Comparison of ENCODE assay signal across 11 mouse cellular contexts in the genomic region with DNA sequence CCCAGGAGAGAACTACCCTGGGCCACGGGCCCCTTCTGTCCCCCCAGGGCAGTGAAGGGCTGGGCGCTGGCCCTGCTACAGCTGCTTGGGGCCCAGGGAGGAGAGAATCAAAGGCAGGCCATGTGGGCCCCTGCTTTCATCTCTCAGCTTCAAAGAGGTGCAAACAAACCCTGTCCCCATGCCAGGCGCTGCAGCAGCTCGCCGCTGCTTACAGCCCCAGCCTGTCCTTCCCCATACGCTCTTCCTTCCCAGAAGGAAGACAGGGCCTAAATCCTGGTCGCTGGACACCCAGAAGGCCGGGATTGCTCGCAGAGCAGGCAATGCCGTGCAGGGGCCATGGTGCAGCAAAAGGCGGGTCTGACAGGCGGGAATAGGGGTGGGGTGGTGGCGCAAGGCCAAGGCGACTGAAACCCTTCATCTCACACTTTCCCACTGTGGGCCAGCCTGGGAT. TPM values are rescaled to one million over a fixed set of nuclear protein-coding genes. Genes with fewer than 3 reads are reported as not detected.
DNase-seq lines count a peak whose midpoint lies in the region; ATAC-seq and TF ChIP-seq lines count a peak whose summit lies in the region.
"Had no signal": no experiment of that assay in that cellular context is flagged by ENCODE, and none has a peak within 500 bp of the region (broad histone marks: within the 10 kb centered on the region; RNA-seq: fewer than 3 reads in every experiment).

No protein-coding gene starts in this region.

- peak overlapping the region; percentile 50; the same call in 1 of the 2 replicates for H3K9ac ChIP-seq in kidney, embryonic 16.5 days (replicated peaks; ENCODE audit: low read length)
- H3K9ac ChIP-seq in intestine, postnatal 0 days (ENCODE audit: low read depth, low read length): no peak overlapping the region

- WGBS in kidney, embryonic 16.5 days: 34% methylated on average over 14 of the region's 14 CpGs
- WGBS in embryonic facial prominence, embryonic 10.5 days: 30% methylated on average over 14 of the region's 14 CpGs
- 20% methylated on average over 14 of the region's 14 CpGs for WGBS in intestine, postnatal 0 days

- H3K4me3 ChIP-seq in kidney, embryonic 16.5 days (ENCODE audit: low read length): no peak overlapping the region
- no peak overlapping the region for H3K4me3 ChIP-seq in embryonic facial prominence, embryonic 10.5 days
- no peak overlapping the region for H3K4me3 ChIP-seq in intestine, postnatal 0 days (ENCODE audit: low read depth, low read length)

- TF ChIP-seq CTCF in intestine, postnatal 0 days (IDR thresholded peaks at IDR 0.05; ENCODE audit: low read depth): no peak

- no peaks in the 10 kb centered on the region for H3K27me3 ChIP-seq in kidney, embryonic 16.5 days (ENCODE audit: insufficient read depth, low read length)
- H3K27me3 ChIP-seq in embryonic facial prominence, embryonic 10.5 days (replicated peaks; ENCODE audit: low read depth, poor library complexity, severe bottlenecking): peaks cover 57% of the 10 kb centered on the region
- no peaks in the 10 kb centered on the region for H3K27me3 ChIP-seq in intestine, postnatal 0 days (replicated peaks; ENCODE audit: control insufficient read depth, insufficient read depth, low read length)

- H3K9me3 ChIP-seq in kidney, embryonic 16.5 days (ENCODE audit: low read length): no peaks in the 10 kb centered on the region
- no peaks in the 10 kb centered on the region; the same call in 1 of the 2 replicates for H3K9me3 ChIP-seq in embryonic facial prominence, embryonic 10.5 days
- no peaks in the 10 kb centered on the region for H3K9me3 ChIP-seq in intestine, postnatal 0 days (ENCODE audit: control insufficient read depth)

- no peaks in the 10 kb centered on the region for H3K36me3 ChIP-seq in kidney, embryonic 16.5 days (ENCODE audit: insufficient read depth, low read length)
- no peaks in the 10 kb centered on the region for H3K36me3 ChIP-seq in embryonic facial prominence, embryonic 10.5 days (replicated peaks)
- H3K36me3 ChIP-seq in intestine, postnatal 0 days (ENCODE audit: control insufficient read depth, insufficient read depth): no peaks in the 10 kb centered on the region

- no peak for ATAC-seq in kidney, embryonic 16.5 days (ENCODE audit: low FRiP score, low TSS enrichment)
- peak; percentile 61 for ATAC-seq in intestine, postnatal 0 days

- peaks cover 14% of the 10 kb centered on the region for H3K4me1 ChIP-seq in kidney, embryonic 16.5 days (ENCODE audit: insufficient read depth, low read length)
- peaks cover 71% of the 10 kb centered on the region for H3K4me1 ChIP-seq in embryonic facial prominence, embryonic 10.5 days
- H3K4me1 ChIP-seq in intestine, postnatal 0 days (replicated peaks; ENCODE audit: control insufficient read depth, insufficient read depth, low read length): peaks cover 9% of the 10 kb centered on the region; the same call in 1 of the 2 replicates

- DNase-seq in adrenal gland, postnatal 14 days: peak; percentile 56
- DNase-seq in adrenal gland, adult 8-10 months: no peak
- DNase-seq in kidney, postnatal 10 days: no peak
- no peak for DNase-seq in embryonic facial prominence, embryonic 10.5 days (ENCODE audit: low spot score)
- DNase-seq in gastrocnemius, postnatal 4 days (ENCODE audit: low spot score in 2 of 2): no peak
- DNase-seq in cerebellum, adult 9-11 months: no peak
- DNase-seq: thymus, adult 2 months had no signal

- no peak overlapping the region for H3K27ac ChIP-seq in kidney, embryonic 16.5 days (ENCODE audit: low read length)
- peak overlapping the region; percentile 73 for H3K27ac ChIP-seq in embryonic facial prominence, embryonic 10.5 days (replicated peaks)
- no peak overlapping the region for H3K27ac ChIP-seq in intestine, postnatal 0 days (ENCODE audit: low read depth, low read length)

- 0 out of 2 replicates have a peak overlapping the region, but pooled peaks have one; percentile 1 for H3K4me2 ChIP-seq in kidney, embryonic 16.5 days (replicated peaks; ENCODE audit: low read depth, low read length)
- peak overlapping the region; percentile 21; the same call in 1 of the 2 replicates for H3K4me2 ChIP-seq in intestine, postnatal 0 days (replicated peaks; ENCODE audit: low read depth)

RNA-seq across cellular contexts. Expression of gene Gm572, which starts 43.4 kb away (rescaled TPM):
- not detected in 2 replicates for total RNA-seq in adrenal gland, postnatal 14 days (2021)
- total RNA-seq in adrenal gland, adult 8-10 months (2022): not detected
- polyA plus RNA-seq in kidney, embryonic 16.5 days (2015; fragmentation: Nextera tagmentation; extraction: Ambion mirVana): not detected in 2 replicates
- polyA plus RNA-seq in embryonic facial prominence, embryonic 10.5 days (2016; fragmentation: Nextera tagmentation; extraction: Ambion mirVana): not detected in 2 replicates
- polyA plus RNA-seq in intestine, postnatal 0 days (2015; fragmentation: Nextera tagmentation; extraction: Ambion mirVana): not detected in 2 replicates
- total RNA-seq in gastrocnemius, postnatal 4 days (2021): 1 to 10 TPM; 7.3 to 8.7 TPM
- polyA plus RNA-seq: gonadal fat pad, adult 2 months; large intestine, adult 2 months had no signal

RNA-seq across cellular contexts. Expression of gene Tardbp, which starts 59.7 kb away (rescaled TPM):
- 290 and 302 TPM in 2 replicates for total RNA-seq in adrenal gland, postnatal 14 days (2021)
- 100 to 1,000 TPM; 216 to 285 (median 243) TPM for total RNA-seq in adrenal gland, adult 8-10 months (2022)
- 337 and 369 TPM in 2 replicates for polyA plus RNA-seq in kidney, embryonic 16.5 days (2015; fragmentation: Nextera tagmentation; extraction: Ambion mirVana)
- 450 and 455 TPM in 2 replicates for polyA plus RNA-seq in embryonic facial prominence, embryonic 10.5 days (2016; fragmentation: Nextera tagmentation; extraction: Ambion mirVana)
- polyA plus RNA-seq in intestine, postnatal 0 days (2015; fragmentation: Nextera tagmentation; extraction: Ambion mirVana): 113 and 124 TPM in 2 replicates
- total RNA-seq in gastrocnemius, postnatal 4 days (2021): 100 to 1,000 TPM; 200 to 267 TPM
